Mouse (Mus musculus): ENCODE measurements around the gene 4930404N11Rik.

4930404N11Rik gene

GRCm38 (mm10) chr10:81365672-81366476 is at the start of gene 4930404N11Rik:
Gene 4930404N11Rik (minus strand): TSS chr10:81365816.
- DNase-seq: peak in 1 of 2 experiments; percentile 48

- no peak for DNase-seq
Measured at GRCm38 (mm10) chr10:81415146-81415545, 49.5 kb upstream of the 4930404N11Rik start.

GRCm38 (mm10) chr10:81414682-81415081 is 49.1 kb upstream of the 4930404N11Rik start:
- peak in 1 of 2 experiments; percentile 57 for DNase-seq

- peak; percentile 90 to 93 for DNase-seq
Measured at GRCm38 (mm10) chr10:81413310-81414261, 48.0 kb upstream of the 4930404N11Rik start.

GRCm38 (mm10) chr10:81412586-81413309 is 47.1 kb upstream of the 4930404N11Rik start:
- DNase-seq: no peak

GRCm38 (mm10) chr10:81411471-81412400 is 46.1 kb upstream of the 4930404N11Rik start:
- peak; percentile 80 to 91 for DNase-seq

- no peak for DNase-seq
Measured at GRCm38 (mm10) chr10:81410981-81411380, 45.4 kb upstream of the 4930404N11Rik start.

GRCm38 (mm10) chr10:81410350-81410749 is 44.7 kb upstream of the 4930404N11Rik start:
- no peak for DNase-seq

GRCm38 (mm10) chr10:81409330-81409729 is 43.7 kb upstream of the 4930404N11Rik start:
- DNase-seq: no peak

- peak; percentile 94 to 96 for DNase-seq
Measured at GRCm38 (mm10) chr10:81408871-81409291, 43.3 kb upstream of the 4930404N11Rik start.

- no peak for DNase-seq
Measured at GRCm38 (mm10) chr10:81408424-81408729, 42.8 kb upstream of the 4930404N11Rik start.

- peak; percentile 90 for DNase-seq
Measured at GRCm38 (mm10) chr10:81407539-81408423, 42.2 kb upstream of the 4930404N11Rik start.

- DNase-seq: no peak
Measured at GRCm38 (mm10) chr10:81406504-81407440, 41.2 kb upstream of the 4930404N11Rik start.

- peak in 1 of 2 experiments; percentile 80 for DNase-seq
Measured at GRCm38 (mm10) chr10:81405588-81406201, 40.1 kb upstream of the 4930404N11Rik start.

- peak; percentile 74 to 79 for DNase-seq
Measured at GRCm38 (mm10) chr10:81404720-81405119, 39.1 kb upstream of the 4930404N11Rik start.

GRCm38 (mm10) chr10:81404082-81404481 is 38.5 kb upstream of the 4930404N11Rik start:
- DNase-seq: no peak

GRCm38 (mm10) chr10:81403511-81403910 is 37.9 kb upstream of the 4930404N11Rik start:
- DNase-seq: no peak

GRCm38 (mm10) chr10:81402227-81402765 is 36.7 kb upstream of the 4930404N11Rik start:
- no peak for DNase-seq

All from lung, postnatal 4 days (tissue).